Mouse (Mus musculus): ENCODE results near the gene Mrgpra2a. TPM values are rescaled to one million over a fixed set of nuclear protein-coding genes. Genes with fewer than 3 reads are reported as not detected.

Gene Mrgpra2a
- not detected for polyA plus RNA-seq (2017; shearing (Covaris generic))

DNA sequence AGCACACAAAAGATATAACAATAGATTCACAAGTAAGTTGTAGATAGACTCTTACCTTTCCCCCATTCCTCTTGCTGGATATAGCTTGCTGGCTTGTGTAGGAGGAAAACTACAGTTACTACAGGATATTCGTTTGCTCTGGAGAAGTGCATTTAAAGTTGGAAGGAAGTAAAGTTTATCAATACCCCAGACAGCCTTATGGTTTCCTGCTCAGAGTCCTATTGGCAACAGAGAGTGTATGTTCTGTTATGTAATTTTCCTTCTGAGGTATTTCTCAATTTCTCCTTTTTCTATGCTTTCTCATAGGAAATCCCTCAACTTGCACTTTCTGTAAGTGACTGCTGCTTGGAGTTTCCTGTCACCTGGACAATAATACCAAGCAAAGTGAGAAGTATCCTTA, at the start of gene Mrgpra2a:
Mrgpra2a (minus strand) TSS at position 125 of the 400 bp plus-strand sequence.

Other genes starting within 250 kb of the Mrgpra2a start
- gene Mrgpra6, start 247.2 kb downstream of the Mrgpra2a start, polyA plus RNA-seq (2017; shearing (Covaris generic)), result not detected
- gene Mrgpra9, start 199.3 kb downstream of the Mrgpra2a start, polyA plus RNA-seq (2017; shearing (Covaris generic)), result not detected
- gene Mrgpra1, start 97.9 kb downstream of the Mrgpra2a start, polyA plus RNA-seq (2017; shearing (Covaris generic)), result not detected
- gene Mrgpra2b, start 76.7 kb upstream of the Mrgpra2a start, polyA plus RNA-seq (2017; shearing (Covaris generic)), result not detected
- not detected for gene Mrgpra3, start 149.2 kb upstream of the Mrgpra2a start, polyA plus RNA-seq (2017; shearing (Covaris generic))

Measured in CD4-positive, CD25-positive, alpha-beta regulatory T cell (primary cell).